Mouse (Mus musculus): ENCODE results near the gene Olfr164. TPM values are rescaled to one million over a fixed set of nuclear protein-coding genes. Genes with fewer than 3 reads are reported as not detected.

Gene Olfr164
- not detected in 2 replicates for polyA plus RNA-seq (2015; fragmentation: Nextera tagmentation; extraction: Ambion mirVana)

- no peak for TF ChIP-seq CTCF (IDR thresholded peaks at IDR 0.05; ENCODE audit: low read depth)
- WGBS = 51% methylated on average over 1 of the region's 1 CpGs
- no peak within 1 kb of the TSS for H3K27ac ChIP-seq
- H3K27me3 ChIP-seq (ENCODE audit: insufficient read depth, low read length) = no peaks in the 10 kb centered on the region
- DNase-seq (ENCODE audit: low spot score) (no peak), ATAC-seq (replicated peaks; ENCODE audit: low FRiP score, low read depth) (no peak)
- H3K4me1 ChIP-seq (replicated peaks; ENCODE audit: insufficient read depth, low read length) = no peaks in the 10 kb centered on the region
- H3K9me3 ChIP-seq (replicated peaks; ENCODE audit: low read length) = no peaks in the 10 kb centered on the region
- no peak within 1 kb of the TSS for H3K4me3 ChIP-seq (replicated peaks; ENCODE audit: low read depth, low read length)
- no peaks in the 10 kb centered on the region for H3K36me3 ChIP-seq (ENCODE audit: insufficient read depth, low read length)
- no peak within 1 kb of the TSS for H3K4me2 ChIP-seq (ENCODE audit: low read length)
- H3K9ac ChIP-seq (ENCODE audit: low read depth, low read length) = no peak within 1 kb of the TSS
These were observed at the start of gene Olfr164 for GRCm38 (mm10) chr16:19313964-19314363. Gene Olfr164 (minus strand): TSS chr16:19314064.

DNA sequence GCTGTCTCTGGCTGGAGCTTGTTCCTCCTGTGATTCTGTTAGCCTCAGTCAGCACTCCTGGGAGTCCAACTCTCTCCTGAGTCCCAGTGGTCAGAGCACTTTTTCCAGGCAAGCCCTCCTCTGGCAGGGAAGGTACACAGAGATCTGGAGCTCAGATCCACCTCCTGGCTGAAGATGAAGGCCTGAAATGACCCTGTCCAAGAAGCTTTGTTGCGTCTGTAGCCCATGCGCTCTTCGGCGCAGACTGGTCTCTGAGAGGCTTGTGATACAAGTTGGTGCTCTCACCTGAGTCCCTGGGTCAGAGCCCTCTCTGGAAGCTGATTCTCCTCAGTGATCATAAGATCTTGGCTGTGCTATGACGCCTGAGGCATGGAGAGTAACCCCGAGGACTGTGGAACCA lies 35.2 kb upstream of the Olfr164 start:
- Histone ChIP-seq H3K27me3 (ENCODE audit: insufficient read depth, low read length) (no peaks in the 10 kb centered on the region), H3K27ac (no peak overlapping the region), H3K36me3 (ENCODE audit: insufficient read depth, low read length) (no peaks in the 10 kb centered on the region), H3K9ac (ENCODE audit: low read depth, low read length) (no peak overlapping the region), H3K9me3 (replicated peaks; ENCODE audit: low read length) (no peaks in the 10 kb centered on the region), H3K4me3 (replicated peaks; ENCODE audit: low read depth, low read length) (no peak overlapping the region), H3K4me2 (ENCODE audit: low read length) (no peak overlapping the region), H3K4me1 (replicated peaks; ENCODE audit: insufficient read depth, low read length) (no peaks in the 10 kb centered on the region)
- TF ChIP-seq CTCF (IDR thresholded peaks at IDR 0.05; ENCODE audit: low read depth) = no peak
- ATAC-seq (replicated peaks; ENCODE audit: low FRiP score, low read depth) (no peak), DNase-seq (ENCODE audit: low spot score) (no peak)
- WGBS = 96% methylated on average over 6 of the region's 6 CpGs

DNA sequence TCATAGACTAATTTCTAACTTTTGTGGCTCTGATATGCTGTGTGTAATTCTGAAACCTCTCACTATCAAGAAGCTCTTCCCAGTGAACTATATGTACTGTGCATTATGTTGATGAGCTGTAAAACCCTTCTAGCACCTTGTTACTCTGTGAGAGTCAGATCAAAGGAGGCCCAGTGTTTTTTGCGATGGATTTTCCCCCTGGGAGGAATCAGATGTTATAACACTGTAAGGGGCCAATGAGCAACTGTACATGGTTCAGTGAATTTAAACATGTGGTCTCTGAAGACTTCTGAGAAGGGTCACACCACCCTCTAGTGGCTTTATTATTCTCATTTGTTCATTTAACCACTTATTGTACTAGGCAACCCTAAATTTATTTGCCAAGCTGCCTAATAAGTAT lies 50.6 kb downstream of the Olfr164 start:
- Histone ChIP-seq H3K27me3 (ENCODE audit: insufficient read depth, low read length) (no peaks in the 10 kb centered on the region), H3K4me3 (replicated peaks; ENCODE audit: low read depth, low read length) (no peak overlapping the region), H3K4me1 (replicated peaks; ENCODE audit: insufficient read depth, low read length) (no peaks in the 10 kb centered on the region), H3K36me3 (ENCODE audit: insufficient read depth, low read length) (no peaks in the 10 kb centered on the region), H3K9ac (ENCODE audit: low read depth, low read length) (no peak overlapping the region), H3K4me2 (ENCODE audit: low read length) (no peak overlapping the region), H3K9me3 (replicated peaks; ENCODE audit: low read length) (no peaks in the 10 kb centered on the region), H3K27ac (no peak overlapping the region)
- TF ChIP-seq CTCF (IDR thresholded peaks at IDR 0.05; ENCODE audit: low read depth) = peak; percentile 58
- WGBS = 19% methylated on average over 1 of the region's 1 CpGs
- DNase-seq (ENCODE audit: low spot score) (peak; percentile 27), ATAC-seq (replicated peaks; ENCODE audit: low FRiP score, low read depth) (peak; percentile 61; the same call in 1 of the 2 replicates)

GRCm38 (mm10) chr16:19260780-19261179 lies 53.1 kb downstream of the Olfr164 start:
- no peak overlapping the region for H3K4me3 ChIP-seq (replicated peaks; ENCODE audit: low read depth, low read length)
- ATAC-seq (replicated peaks; ENCODE audit: low FRiP score, low read depth) = no peak

DNA sequence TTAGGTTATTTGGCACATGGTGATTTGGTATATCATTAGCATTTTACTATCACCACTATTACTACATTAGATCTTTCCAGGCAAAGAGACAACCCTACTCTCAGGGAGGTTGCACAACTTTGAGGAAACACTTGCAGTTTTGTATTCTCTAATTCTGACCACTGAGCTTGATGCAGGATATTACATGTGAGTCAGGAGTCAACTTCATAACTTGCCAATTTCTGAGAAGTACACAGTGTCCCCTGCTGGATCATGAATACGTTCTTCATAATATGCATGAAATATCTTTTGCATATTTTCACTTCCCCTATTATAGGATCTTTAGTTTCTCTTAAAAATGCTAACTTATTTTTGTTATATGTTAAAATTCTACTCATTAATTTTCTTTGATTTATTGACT lies 68.0 kb downstream of the Olfr164 start:
- Histone ChIP-seq H3K27ac (no peak overlapping the region), H3K36me3 (ENCODE audit: insufficient read depth, low read length) (no peaks in the 10 kb centered on the region), H3K4me2 (ENCODE audit: low read length) (no peak overlapping the region), H3K4me1 (replicated peaks; ENCODE audit: insufficient read depth, low read length) (no peaks in the 10 kb centered on the region), H3K27me3 (ENCODE audit: insufficient read depth, low read length) (no peaks in the 10 kb centered on the region), H3K9me3 (replicated peaks; ENCODE audit: low read length) (no peaks in the 10 kb centered on the region), H3K4me3 (replicated peaks; ENCODE audit: low read depth, low read length) (no peak overlapping the region), H3K9ac (ENCODE audit: low read depth, low read length) (no peak overlapping the region)
- ATAC-seq (replicated peaks; ENCODE audit: low FRiP score, low read depth) = no peak
- no peak for DNase-seq (ENCODE audit: low spot score)
- 77% methylated on average over 1 of the region's 1 CpGs for WGBS
- TF ChIP-seq CTCF (IDR thresholded peaks at IDR 0.05; ENCODE audit: low read depth) = no peak

More at GRCm38 (mm10) chr16:19260780-19261179, 53.1 kb downstream of the Olfr164 start:
- Histone ChIP-seq H3K27me3 (ENCODE audit: insufficient read depth, low read length) (no peaks in the 10 kb centered on the region), H3K4me2 (ENCODE audit: low read length) (no peak overlapping the region), H3K4me1 (replicated peaks; ENCODE audit: insufficient read depth, low read length) (no peaks in the 10 kb centered on the region), H3K36me3 (ENCODE audit: insufficient read depth, low read length) (no peaks in the 10 kb centered on the region), H3K9ac (ENCODE audit: low read depth, low read length) (no peak overlapping the region), H3K9me3 (replicated peaks; ENCODE audit: low read length) (no peaks in the 10 kb centered on the region), H3K27ac (no peak overlapping the region)
- WGBS = 43% methylated on average over 1 of the region's 1 CpGs
- no peak for DNase-seq (ENCODE audit: low spot score)
- no peak for TF ChIP-seq CTCF (IDR thresholded peaks at IDR 0.05; ENCODE audit: low read depth)

DNA sequence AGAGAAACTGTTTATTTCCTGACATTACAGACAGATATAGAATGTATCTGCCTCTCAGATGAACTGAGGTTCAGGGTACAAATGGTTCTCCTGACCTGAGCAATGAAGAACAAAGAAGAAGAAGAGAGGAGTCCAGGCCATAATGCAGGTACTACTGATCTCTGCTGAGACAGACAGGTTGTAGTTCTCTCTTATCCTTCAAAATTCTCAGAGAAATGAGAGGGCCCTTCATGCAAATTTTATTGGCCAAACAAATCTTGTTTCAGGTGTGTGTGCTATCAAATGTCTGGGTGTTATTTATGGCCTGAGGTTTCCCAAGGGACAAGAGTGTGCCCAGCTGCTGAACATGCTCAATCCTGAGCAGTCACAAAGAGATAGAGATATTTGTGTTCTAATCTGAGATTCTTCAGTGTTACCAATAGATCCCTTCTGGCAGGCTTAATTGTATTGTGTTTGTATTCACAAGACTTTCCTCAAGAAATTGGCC lies 72.3 kb downstream of the Olfr164 start:
- H3K4me2 ChIP-seq (ENCODE audit: low read length) = no peak overlapping the region
- H3K9me3 ChIP-seq (replicated peaks; ENCODE audit: low read length) = no peaks in the 10 kb centered on the region
- DNase-seq (ENCODE audit: low spot score) (no peak), ATAC-seq (replicated peaks; ENCODE audit: low FRiP score, low read depth) (no peak)
- H3K4me1 ChIP-seq (replicated peaks; ENCODE audit: insufficient read depth, low read length) = no peaks in the 10 kb centered on the region
- TF ChIP-seq CTCF (IDR thresholded peaks at IDR 0.05; ENCODE audit: low read depth) = no peak
- no peak overlapping the region for H3K27ac ChIP-seq
- H3K4me3 ChIP-seq (replicated peaks; ENCODE audit: low read depth, low read length) = no peak overlapping the region
- H3K36me3 ChIP-seq (ENCODE audit: insufficient read depth, low read length) = no peaks in the 10 kb centered on the region
- H3K9ac ChIP-seq (ENCODE audit: low read depth, low read length) = no peak overlapping the region
- no peaks in the 10 kb centered on the region for H3K27me3 ChIP-seq (ENCODE audit: insufficient read depth, low read length)
